Mouse (Mus musculus) ES-Bruce4 (cell line): ENCODE results near the gene Tpbg. TPM values are rescaled to one million over a fixed set of nuclear protein-coding genes. Genes with fewer than 3 reads are reported as not detected.
"Not testable (repeated sequence)": the region's sequence is repeated elsewhere in the genome, so short reads cannot be mapped to it uniquely, and the experiment has no call there.

ENCODE experiments used
- H3K27ac ChIP-seq: 2 replicates; pipeline ENCODE4 v1.5.1; 2012; ENCODE audit warnings: low read length, inconsistent platforms; ENCODE audit not compliant: insufficient read depth
- H3K27me3 ChIP-seq: 2 replicates; pipeline ENCODE4 v1.6.1; 2012; ENCODE audit warnings: mild to moderate bottlenecking, low read length, inconsistent platforms; ENCODE audit not compliant: control insufficient read depth, poor library complexity, insufficient read depth, severe bottlenecking
- H3K36me3 ChIP-seq: 2 replicates; pipeline ENCODE4 v1.6.1; 2012; ENCODE audit warnings: inconsistent platforms, mild to moderate bottlenecking, low read length, moderate library complexity; ENCODE audit not compliant: control insufficient read depth, poor library complexity, insufficient read depth, severe bottlenecking
- H3K4me1 ChIP-seq: one replicate; pipeline ENCODE4 v1.8.1; 2011; ENCODE audit warnings: low read length; ENCODE audit not compliant: control insufficient read depth, insufficient read depth
- H3K4me3 ChIP-seq: 2 replicates; pipeline ENCODE4 v1.5.1; 2011; ENCODE audit warnings: low read depth, mild to moderate bottlenecking, low read length
- H3K9ac ChIP-seq: 2 replicates; pipeline ENCODE4 v1.6.1; 2012; ENCODE audit warnings: low read depth, mild to moderate bottlenecking, inconsistent platforms; ENCODE audit not compliant: poor library complexity, severe bottlenecking
- H3K9me3 ChIP-seq: replicated peaks from 2 replicates; pipeline ENCODE4 v1.6.1; 2012; ENCODE audit warnings: mild to moderate bottlenecking, low read length, inconsistent platforms; ENCODE audit not compliant: control insufficient read depth, poor library complexity, insufficient read depth, severe bottlenecking
- CTCF ChIP-seq: IDR thresholded peaks from one replicate; pipeline ENCODE4 v1.8.1; 2011; ENCODE audit warnings: low read depth, low read length
- EP300 ChIP-seq: IDR thresholded peaks from 2 replicates; pipeline ENCODE4 v1.6.1; 2011; ENCODE audit warnings: low read depth, low read length; ENCODE audit not compliant: insufficient read depth
- POLR2A ChIP-seq: IDR thresholded peaks from one replicate; pipeline ENCODE4 v1.8.1; 2011; ENCODE audit warnings: low read length; ENCODE audit not compliant: insufficient read depth
- polyA plus RNA-seq: library from polyadenylated mRNA; stranded (reverse); fragments of >200 nt; gene quantifications from 2 replicates; pipeline ENCODE4 v1.2.4, GENCODE M21; 2011; ENCODE audit warnings: low read depth; ENCODE audit not compliant: missing spikeins, insufficient read depth, insufficient read length

Gene Tpbg
- polyA plus RNA-seq = 11.8 and 12.5 TPM in 2 replicates

DNA sequence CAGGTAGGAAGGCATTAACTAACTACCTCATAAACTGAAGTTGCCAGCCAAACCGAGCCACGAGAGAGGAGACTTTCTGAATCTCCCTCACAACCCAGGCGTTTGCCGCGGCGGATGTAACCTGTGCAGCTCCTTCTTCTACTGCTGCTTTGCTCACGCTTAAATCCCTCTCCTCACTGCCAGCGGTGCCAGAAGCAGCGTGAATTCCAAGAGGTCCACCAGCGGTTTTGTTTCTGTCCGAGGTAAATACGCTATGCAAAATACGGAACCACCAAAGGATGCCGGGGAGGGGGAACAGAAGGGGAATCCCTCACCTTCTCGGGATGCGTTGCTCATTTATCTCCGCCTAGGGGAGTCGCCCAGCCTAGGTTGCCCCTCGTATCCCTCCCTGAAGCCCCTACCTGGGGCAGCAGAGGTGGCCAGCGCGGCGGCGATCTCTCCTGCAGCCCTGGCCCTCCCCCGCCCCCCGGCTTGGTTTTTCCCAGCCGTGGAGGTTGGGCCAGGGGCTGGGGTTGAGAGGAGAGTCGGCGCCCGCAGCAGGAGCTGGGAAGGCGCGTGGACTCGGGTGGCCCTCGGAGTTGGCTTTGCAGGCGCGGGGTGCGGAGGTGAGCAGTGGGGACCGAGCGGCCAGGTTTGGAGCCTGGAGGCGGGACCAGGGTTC lies at the start of gene Tpbg:
Tpbg (plus strand) TSS at position 30 of the 661 bp plus-strand sequence.
- Histone ChIP-seq H3K27ac (no peak within 1 kb of the TSS), H3K27me3 (peaks cover 1% of the 10 kb centered on the region; the same call in 1 of the 2 replicates), H3K4me3 (peak within 1 kb of the TSS; percentile 70), H3K36me3 (peaks cover 4% of the 10 kb centered on the region; the same call in 1 of the 2 replicates), H3K4me1 (no peaks in the 10 kb centered on the region), H3K9me3 (no peaks in the 10 kb centered on the region), H3K9ac (peak within 1 kb of the TSS; percentile 62)
- TF ChIP-seq CTCF (no peak), EP300 (no peak), POLR2A (no peak)

GRCm38 (mm10) chr9:85801986-85802385 lies 40.2 kb upstream of the Tpbg start:
- not testable (repeated sequence) for H3K9ac ChIP-seq

DNA sequence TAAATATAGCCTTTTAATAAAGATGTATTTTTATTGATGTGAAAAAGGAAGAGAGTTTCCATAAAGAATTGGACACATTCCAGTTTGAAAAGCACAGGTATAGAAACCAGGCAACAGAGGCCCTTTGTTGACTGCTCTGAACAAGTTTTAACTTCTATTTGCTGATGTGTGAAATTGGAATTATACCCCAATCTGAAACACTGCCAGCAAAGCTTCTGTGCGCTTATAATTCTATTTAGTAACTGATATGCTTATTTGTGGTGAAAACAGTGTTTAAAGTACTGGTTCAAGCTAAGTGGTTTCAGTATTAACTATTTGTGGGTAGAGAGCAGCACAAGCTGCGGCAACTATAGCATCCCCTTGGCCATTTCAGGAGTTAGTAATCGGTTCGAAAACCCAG lies 39.6 kb upstream of the Tpbg start:
- H3K9ac ChIP-seq = no peak overlapping the region
- no peak overlapping the region for H3K4me3 ChIP-seq
- no peaks in the 10 kb centered on the region for H3K36me3 ChIP-seq
- H3K27ac ChIP-seq = no peak overlapping the region
- no peaks in the 10 kb centered on the region for H3K4me1 ChIP-seq
- TF ChIP-seq CTCF (no peak), EP300 (no peak), POLR2A (no peak)
- H3K27me3 ChIP-seq = no peaks in the 10 kb centered on the region
- H3K9me3 ChIP-seq = no peaks in the 10 kb centered on the region

More at GRCm38 (mm10) chr9:85801986-85802385, 40.2 kb upstream of the Tpbg start:
- not testable (repeated sequence) for H3K27ac ChIP-seq, H3K27me3 ChIP-seq, H3K9me3 ChIP-seq, H3K36me3 ChIP-seq, H3K4me1 ChIP-seq, H3K4me3 ChIP-seq

DNA sequence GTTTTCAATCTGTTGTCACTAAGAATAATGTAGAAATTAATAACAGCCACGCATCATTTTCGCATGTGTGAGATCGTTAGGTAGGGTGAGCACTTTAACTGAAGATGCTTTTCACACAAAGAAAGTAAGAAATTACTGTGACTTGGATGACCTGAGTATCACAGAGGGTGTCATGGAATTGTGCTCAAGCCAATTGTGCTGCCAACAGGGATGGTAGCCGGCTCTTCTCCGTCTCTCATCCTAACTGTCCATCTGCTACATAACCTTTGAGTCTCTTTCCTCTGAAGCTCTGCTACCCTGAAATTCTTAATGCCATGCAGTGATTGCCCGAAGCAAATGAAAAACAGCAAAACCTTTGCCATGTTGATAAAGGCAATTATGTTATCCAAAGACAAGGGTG lies 35.8 kb upstream of the Tpbg start:
- no peaks in the 10 kb centered on the region for H3K27me3 ChIP-seq
- no peak overlapping the region for H3K4me3 ChIP-seq
- H3K36me3 ChIP-seq = no peaks in the 10 kb centered on the region
- no peak overlapping the region for H3K27ac ChIP-seq
- TF ChIP-seq EP300 (no peak), POLR2A (no peak), CTCF (no peak)
- no peaks in the 10 kb centered on the region for H3K9me3 ChIP-seq
- no peak overlapping the region for H3K9ac ChIP-seq
- no peaks in the 10 kb centered on the region for H3K4me1 ChIP-seq

DNA sequence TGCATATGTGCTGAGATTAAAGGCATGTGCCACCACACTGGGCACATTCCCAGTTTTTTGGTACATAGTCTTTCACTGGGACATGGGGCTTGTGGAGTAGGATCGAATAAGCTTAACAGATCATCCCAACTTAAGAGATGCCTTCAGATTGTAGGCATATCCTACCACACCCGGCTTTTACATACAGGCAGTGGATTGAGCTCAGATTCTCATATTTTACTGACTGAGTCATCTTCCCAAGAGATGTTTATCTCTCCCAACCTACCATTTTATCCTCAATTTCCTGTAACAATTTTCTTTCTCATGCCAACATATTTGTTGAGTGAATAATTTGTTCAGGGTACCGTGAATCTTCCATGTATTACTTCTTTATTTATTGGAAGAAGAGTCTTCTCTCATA lies 32.9 kb upstream of the Tpbg start:
- Histone ChIP-seq H3K9me3 (no peaks in the 10 kb centered on the region), H3K4me3 (no peak overlapping the region), H3K9ac (no peak overlapping the region), H3K36me3 (no peaks in the 10 kb centered on the region), H3K4me1 (no peaks in the 10 kb centered on the region), H3K27me3 (no peaks in the 10 kb centered on the region), H3K27ac (no peak overlapping the region)
- TF ChIP-seq CTCF (no peak), POLR2A (no peak), EP300 (no peak)

DNA sequence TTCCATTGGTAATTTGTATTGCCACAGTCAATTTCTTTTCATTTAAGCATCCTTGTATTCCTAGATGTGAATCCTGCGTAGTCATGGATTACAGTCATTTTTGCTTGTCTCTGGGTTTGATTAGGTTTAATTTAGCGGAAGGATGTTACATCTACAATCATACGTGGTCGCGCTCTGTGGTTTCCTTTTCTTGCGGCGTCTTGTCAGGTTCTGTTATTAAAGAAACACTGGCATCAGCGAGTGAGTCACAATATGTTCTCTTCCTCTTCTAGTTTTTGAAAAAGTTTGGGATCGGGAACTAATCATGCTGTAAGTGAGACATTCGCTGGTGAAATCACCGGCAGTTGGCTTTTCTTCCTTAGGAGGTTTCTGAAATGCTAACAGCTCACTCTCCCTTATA lies 21.4 kb upstream of the Tpbg start:
- TF ChIP-seq CTCF = no peak
- no peak for TF ChIP-seq EP300
- TF ChIP-seq POLR2A = no peak
- Histone ChIP-seq H3K4me1 (no peaks in the 10 kb centered on the region), H3K9me3 (no peaks in the 10 kb centered on the region), H3K36me3 (no peaks in the 10 kb centered on the region), H3K4me3 (no peak overlapping the region), H3K27ac (no peak overlapping the region), H3K27me3 (no peaks in the 10 kb centered on the region), H3K9ac (no peak overlapping the region)
